Mouse (Mus musculus) lung, postnatal 25 days (tissue): ENCODE data around the gene Pdcd10.

Experiments used
- DNase-seq: peaks from one replicate; pipeline ENCODE4 v3.0.0; 2022; ENCODE audit warnings: low spot score

Pdcd10 gene

DNA sequence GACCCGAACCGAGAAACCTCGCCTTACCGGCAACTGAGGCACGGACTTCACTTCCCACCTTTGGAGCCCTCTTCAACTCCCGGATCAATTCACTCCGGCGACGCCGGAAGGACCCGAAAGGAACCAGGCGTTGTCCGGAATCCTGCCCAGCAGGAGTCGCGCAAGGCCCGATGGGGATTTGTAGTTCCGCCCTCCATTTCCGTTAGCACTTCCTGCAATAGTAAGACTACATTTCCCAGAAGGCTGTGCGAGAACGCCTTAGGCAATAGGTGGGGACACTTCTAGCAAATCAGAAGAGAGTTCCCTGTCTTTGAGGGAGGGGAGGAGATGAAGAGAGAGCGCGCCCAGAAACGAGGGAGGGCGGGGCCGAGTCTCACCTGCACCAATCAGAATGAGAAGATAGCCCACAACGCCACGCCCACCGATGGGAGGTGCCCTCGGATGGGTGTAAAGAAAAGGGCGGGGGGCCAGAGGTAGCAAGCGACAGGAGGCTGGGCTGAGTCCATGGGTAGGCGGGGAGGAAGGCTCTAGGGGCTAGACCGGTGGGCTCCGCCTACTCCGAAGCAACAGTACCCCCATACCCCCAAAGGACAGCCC, at the start of gene Pdcd10:
Pdcd10 (minus strand) TSS at position 162 of the 597 bp plus-strand sequence.
- peak; percentile 100 for DNase-seq

DNA sequence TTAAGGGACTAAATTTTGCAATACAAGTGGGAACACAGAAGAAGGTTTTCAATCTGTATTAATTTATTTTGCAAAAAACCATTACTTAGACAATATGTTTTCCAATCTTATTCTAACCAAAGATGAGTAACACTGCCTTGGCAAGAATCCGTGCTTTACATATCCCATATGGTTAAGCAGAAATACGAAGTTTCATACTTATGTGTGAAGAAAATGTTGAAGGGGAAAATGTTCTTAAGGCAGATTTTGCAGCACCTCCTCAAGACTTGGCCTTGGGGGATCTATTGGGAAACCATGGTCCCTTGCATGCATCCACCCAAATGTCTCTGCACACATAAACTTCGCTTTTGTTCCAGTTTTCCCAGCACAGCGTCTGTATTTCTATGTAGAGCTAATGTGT, 28.2 kb upstream of the Pdcd10 start:
- DNase-seq: no peak

DNA sequence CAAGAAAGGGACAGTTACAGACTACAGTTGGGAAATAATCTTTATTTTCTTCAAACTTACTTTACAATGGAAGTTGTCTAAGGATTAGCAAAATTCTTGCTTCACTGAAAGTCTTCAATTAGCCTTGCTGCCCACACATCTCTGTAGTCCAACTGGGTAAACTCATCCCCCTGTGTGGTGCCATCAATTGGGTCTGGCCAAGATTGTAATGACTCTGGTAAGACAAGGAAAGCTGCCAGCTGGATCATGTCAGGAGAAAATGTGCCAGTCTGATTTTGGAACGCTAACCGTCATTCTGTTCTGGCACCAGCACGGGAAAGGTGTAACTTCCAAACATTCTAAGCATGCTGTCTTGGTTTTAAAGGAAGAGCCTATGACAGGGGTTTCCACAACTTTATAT, 26.6 kb upstream of the Pdcd10 start:
- DNase-seq: no peak

DNA sequence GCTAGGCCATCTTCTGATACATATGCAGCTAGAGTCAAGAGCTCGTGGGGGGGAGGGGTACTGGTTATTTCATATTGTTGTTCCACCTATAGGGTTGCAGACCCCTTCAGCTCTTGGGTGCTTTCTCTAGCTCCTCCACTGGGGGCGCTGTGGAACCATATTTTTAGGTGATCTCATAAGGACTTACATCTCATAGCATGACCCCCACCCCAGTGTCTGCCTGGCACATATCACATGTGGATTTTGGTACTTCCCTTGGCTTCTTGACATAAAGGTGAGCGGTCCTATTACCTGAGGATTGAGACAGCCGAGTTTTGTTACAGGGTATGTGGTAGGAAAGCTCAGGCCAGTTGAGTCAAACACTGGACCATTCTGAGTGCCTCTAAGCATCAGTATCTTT, 22.7 kb upstream of the Pdcd10 start:
- peak; percentile 8 for DNase-seq

DNA sequence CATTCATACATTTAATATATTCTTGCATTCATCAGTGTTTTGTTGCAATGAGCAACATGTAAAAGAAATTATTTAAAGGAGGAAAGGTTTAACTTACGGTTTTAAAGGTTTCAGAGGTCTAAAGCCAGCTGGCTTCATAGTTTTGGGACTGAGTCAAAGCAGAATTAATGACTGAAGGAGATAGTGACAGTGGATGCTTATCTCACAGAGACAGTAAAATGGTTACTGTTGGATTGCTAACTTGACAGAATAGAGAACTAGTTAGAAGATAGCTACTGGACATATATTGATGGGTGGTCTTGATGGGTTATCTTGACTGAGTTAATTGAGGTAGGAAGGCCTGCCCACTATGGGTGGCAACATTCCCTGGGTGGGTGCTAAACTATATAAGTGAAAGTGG, 18.9 kb upstream of the Pdcd10 start:
- no peak for DNase-seq

DNA sequence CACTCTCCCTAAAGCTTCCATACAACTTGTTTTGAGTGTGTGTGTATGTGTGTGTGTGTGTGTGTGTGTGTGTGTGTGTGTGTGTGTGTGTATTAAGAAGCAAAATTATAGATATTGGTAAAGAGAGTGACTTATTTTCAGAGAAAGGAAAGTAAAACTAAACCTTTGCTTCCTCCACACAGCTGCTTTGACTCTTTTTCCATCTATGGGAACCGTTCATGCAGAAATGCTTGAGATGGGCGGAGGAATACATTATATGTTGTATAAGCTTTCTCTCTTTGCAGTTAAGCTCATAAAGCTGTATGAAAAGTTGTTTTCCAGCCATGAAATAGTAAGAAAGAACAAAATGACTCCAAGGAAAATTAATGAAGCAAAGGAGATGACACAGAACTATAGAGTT, 17.4 kb upstream of the Pdcd10 start:
- no peak for DNase-seq

DNA sequence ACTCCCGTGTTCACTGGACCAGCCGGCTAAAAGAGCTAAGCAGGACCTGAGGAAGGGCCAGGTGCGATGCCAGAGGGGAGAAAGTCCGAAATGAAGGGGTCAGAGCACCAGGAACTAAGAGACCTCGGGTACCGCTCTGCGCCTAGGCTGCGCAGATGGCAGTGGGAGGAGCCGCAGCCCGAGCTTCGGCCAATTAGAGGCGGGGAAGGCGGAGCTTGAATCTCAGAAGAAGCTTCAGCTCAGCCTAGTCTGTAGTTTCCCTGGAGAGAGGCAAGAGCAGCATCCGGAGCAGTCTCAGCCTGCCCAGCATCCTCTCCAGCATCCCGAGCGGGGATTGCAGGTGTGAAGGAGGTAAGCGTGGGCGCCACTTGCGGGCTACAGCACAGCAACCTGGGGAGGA, 636 bp upstream of the Pdcd10 start, which contains the start of gene Serpini1:
Serpini1 (plus strand) TSS at position 256 of the 400 bp plus-strand sequence.
- DNase-seq: peak; percentile 93

DNA sequence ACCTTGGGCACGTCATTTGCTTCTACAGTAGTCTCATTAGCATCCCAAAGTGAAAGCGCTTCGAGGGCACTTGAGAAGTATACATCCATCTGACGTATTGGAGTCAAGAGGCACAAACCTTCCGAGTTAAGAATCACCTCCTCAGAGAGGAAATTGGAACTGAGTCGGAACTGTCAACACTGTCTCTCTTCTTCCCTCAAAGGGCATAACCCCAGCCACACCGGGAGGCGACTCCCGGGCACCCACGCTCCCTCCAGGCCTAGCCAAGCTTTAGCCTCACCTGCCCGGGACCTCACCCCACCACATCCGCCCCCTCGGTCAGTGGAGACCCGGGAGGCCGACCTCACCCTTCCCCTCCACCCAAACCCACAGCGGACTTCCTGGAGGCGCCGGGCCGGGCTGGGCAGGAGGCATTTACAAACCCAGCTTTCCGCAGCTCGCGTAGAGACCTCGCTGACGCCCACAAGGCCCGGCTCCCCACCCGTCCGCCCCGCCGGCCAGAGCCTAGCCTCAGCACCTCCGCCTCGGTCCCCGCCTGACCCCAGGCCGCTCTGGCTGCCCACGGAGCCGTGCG, 448 bp downstream of the Pdcd10 start:
- peak; percentile 47 for DNase-seq

DNA sequence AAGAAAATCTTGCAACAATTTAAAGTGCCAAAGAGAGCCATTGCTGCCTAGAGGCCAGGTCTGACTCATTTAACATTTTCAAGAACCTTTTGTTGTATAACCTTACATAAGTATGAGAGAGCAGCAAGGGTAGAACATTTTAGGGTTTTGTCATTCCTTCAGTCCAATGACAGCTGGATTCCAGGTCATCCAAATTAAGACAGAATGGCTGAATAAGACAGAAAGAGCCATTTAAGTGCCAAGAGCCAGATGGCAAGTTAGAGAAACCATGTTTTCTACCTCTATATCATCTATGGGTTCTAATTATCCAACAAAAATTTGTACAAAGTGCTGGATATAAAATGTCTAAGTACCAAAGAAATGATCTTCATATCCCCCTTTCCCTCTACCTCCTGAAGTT, 5.4 kb downstream of the Pdcd10 start:
- no peak for DNase-seq

DNA sequence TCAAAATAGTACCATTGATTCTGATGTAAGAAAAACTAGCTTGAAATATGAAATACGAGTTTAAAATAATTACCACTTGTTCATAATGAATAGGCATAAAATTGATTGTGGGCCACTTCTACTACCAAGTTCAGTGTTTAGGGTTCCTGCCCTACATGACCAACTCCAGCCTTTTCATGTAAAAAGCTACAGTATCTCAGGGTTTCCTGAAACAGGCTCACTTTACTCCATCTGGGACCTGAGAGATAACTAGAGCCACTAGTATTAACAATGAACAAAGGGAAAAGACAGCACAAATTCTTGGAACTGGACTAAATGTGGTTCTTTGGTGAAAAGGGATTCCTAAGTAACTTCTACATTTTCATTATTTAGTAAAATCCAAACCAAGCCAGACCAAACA, 12.4 kb downstream of the Pdcd10 start:
- DNase-seq: no peak

DNA sequence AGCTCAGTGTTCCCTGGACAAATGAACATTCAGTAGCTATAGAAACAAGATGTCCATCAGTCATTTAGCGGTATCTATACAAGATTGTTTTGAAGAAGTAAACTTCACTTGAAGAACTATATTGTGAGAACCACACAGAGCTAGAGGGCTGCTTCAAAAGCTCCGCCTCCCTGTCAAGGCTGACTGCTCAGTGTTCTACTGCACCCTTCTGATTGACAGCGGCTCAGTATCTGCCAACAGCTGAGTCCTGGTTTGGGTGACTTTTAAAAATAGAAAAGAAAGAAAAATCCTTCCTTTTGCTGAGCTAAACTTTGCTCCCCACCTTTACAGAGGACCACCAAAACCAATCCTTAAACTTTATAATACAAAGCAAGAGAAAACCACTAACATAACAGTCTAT, 13.8 kb downstream of the Pdcd10 start:
- no peak for DNase-seq

DNA sequence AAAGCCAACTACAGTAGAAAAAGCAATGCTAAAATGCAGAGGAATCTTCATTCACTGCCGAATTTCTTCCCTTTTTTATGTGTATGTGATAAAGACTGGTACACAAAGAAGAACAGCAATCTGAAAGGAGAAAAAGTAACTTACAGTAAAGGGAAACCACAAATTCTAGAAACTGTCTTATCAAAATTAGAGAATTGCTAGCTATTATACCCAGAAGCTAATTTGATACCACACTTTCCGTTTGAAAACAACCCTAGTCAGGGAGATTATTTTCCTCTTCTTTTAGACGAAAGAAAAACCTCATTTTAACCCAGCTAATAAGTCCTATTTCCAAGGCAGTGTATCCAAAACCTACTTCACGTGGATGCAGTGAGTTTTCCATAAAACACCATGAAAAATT, 15.4 kb downstream of the Pdcd10 start:
- DNase-seq: no peak

DNA sequence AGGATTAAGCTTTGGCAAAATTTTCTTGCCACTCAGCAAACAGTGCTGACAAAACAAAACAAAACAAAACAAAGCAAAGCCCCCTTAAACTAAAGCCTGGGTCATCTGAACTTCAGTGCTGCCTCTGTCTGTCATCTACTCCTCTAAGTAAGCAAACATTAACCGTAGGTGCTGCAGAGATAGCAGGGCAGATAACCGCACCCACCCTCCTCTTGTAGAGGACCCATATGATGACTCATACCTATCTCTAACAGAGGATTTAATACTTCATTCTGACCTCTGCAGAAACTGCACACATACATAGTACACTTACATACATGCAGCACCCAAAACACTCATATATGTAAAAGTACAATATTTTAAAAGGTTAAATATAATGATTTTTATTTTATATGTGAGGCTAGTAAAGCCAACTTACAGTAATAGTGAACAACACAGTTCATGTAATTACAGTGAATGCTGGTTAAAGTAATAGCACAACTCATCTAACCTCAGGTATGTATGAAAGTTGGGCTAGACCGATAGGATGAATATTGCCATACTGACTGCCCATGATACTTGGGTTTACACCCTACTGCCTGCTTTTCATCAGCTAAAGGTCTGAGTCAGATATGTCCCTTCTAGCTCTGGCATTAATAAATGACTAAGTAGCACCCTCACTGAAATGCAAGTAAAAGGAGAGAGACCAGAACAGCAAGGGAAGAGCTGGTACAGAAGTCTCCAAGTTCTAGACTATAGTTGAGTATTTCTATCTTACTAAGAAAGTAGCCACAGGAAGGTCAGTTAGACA, 22.4 kb downstream of the Pdcd10 start:
- DNase-seq: no peak

DNA sequence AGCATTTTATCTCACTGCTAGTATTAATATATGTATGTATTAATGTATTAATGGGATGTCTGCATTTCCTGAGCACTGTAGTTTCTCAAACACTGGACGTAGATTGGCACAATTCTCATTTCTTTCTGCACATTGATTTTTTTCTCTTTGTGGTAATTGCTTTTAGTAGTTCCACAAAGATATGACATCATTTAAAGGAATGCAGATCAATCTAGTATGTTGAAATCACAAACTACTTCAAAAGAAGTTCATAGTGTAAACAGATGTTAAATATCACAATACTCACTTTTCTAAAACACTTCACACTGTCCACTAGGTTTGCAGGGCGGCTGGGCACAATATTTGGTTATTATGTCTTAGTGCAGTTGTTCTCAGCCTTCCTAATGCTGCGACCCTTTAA, 25.6 kb downstream of the Pdcd10 start:
- no peak for DNase-seq

DNA sequence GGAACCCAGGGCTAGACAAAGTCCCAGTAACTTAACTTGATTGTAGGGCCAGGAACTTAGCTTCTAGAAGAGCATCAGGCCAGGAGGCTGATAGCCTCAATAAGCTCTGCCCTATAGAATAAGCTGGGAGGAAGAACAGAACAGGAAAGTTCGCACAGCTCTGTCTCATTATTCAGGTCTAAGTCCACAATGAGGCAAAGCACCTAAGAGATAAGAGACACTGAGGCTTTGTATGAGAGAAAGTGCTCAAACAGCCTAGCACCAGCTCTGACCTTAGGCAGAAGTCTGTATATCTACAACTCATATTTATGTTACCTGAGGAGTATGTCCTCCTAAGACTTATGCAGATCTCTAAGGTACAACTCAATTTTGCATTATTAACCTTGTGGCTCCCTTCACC, 34.1 kb downstream of the Pdcd10 start:
- DNase-seq: no peak

DNA sequence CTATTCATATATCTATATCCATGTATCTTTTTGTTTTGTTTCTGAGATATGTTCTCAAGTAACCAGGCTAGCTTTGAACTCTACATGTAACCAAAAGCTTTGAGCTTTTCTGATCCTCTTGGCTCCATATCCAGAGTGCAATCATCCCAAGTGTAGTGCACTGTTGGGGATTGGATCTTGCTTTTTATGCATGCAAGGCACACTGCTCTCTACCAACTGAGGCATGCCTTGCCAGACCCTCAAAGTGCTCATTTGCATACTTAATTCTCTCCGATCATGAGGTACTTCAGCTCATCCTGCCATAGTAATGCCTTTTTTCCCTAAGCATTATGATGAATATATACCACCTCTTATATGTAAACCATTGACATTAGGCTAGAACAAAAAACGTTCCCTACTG, 35.3 kb downstream of the Pdcd10 start:
- DNase-seq: no peak

DNA sequence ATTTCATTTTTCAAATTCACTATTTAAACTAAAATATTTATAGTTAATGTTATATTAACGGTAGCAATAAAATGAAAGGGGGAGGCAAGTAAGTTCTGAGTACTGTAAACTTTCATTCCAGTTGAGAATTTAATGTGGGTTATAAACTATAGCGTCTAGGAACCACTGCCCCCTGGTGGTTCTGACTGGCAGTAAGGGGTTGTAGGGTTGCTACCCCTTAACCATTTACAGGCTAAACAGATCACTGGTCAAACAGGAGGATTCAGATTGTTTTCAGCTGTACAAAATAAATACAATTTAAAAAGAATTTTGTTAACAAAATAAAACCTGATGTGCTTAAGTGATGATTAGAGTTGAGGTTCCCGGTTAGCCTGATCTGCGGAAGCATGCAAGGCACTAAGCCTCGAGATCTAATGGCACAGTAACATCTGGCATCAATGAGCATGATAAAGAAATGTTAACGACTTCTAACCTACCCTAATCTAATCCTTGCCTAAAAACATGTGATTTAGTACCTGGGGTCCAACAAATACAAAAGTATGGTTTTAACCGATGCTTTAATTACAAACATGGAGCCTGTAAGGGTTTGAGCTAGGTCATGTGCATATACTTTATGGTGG, 38.9 kb downstream of the Pdcd10 start:
- peak; percentile 43 for DNase-seq

DNA sequence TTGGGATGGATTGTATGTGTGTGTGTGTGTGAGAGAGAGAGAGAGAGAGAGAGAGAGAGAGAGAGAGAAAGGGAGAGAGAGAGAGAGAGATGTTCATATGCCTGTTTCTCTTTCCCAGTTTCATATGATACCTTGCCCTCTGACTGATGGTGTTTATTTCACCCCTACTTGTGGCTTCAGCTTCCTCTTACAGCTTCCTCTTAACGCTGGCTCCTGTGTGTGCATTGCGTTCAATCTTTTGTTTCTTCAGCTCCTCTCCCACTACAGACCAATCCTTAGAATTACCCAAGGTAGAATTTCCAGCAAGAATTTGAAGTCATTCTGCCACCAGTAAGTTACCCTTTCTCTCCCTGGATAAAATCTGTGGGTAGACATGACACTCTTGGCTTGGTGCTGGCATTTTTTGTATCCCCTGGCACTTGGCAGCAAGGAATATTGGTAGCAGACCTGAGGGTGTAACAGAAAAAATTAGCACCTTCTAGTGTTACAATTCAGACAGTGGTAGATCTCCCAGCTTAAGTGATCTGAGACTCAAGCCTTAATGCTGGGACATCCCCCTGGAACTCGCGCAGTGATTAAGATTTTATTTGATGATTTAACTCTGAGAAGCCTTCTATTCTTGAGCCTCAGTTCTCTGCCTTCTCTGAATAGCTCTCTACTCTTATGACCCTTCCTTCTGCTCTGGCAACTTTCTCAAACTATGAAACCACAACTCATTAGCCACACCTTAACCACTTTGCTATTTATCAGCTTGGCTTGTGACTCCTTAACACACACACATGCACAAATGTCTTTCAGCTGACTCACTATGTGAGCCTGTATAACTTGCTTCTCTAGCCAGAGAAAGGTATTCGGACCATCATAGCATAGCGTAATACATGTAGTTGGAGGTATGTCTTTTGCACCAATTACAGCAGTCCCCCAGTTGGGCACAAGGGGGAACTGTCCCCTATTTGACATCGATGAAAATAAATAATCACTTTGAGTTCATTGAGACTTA, 57.4 kb downstream of the Pdcd10 start:
- DNase-seq: peak; percentile 22

DNA sequence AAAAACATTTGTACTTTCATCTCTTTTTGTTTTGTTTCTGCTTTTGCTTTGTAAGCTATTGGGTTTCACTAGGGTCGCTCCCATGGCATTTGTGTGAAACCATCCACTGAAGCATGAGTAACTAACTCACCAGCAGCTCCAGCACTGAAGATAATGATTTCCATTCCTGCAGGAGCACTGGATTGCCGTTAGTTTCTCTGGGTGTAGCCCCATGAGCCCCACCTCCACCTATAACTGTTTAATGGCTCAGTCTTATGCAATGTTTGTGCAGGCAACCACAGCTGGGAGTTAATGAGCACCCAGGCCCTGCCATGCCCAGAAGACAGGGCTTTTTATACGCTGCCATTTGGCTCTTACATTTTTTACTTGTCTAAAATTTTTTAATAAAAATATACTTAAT, 63.7 kb downstream of the Pdcd10 start:
- no peak for DNase-seq

DNA sequence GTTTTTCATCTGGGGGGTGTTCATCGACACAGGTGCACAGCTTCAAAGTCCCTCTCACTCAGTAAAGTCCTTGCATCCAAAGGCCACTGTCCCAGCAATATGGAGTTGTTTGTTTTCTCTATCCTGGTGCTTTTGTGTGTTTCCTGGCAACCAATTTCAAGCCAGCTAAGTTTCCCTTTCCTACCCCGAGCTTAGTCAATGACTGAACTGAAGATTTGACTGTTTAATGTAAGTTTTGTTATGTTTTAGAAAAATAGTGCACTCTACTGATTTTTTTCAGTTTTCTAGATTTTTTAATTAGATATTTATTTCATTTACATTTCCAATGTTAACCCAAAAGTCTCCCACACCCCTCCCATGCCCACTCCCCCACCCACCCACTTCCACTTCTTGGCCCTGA, 74.6 kb downstream of the Pdcd10 start, which contains the start of gene Wdr49:
Wdr49 (minus strand) TSS at position 101 of the 400 bp plus-strand sequence.
- DNase-seq: no peak

DNA sequence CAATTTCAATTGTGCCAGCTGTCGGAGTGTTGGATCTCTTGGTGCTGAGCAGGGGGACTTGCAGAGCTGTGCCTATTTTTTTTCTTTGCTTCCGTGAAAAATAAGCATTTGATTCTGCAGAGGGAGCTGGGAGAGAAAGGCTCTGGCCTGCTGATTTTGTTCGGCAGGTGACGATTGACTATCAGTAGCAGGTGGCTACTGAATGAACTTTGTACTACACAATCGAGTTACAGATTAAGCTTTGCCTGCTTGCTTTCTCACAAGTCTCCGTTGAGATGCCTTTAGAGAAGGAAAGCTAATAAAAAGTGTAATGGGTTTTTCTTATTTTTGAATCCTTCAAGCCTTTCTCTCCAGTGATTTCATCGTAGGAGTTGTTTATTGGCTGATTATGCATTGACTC, 81.5 kb downstream of the Pdcd10 start:
- DNase-seq: no peak

DNA sequence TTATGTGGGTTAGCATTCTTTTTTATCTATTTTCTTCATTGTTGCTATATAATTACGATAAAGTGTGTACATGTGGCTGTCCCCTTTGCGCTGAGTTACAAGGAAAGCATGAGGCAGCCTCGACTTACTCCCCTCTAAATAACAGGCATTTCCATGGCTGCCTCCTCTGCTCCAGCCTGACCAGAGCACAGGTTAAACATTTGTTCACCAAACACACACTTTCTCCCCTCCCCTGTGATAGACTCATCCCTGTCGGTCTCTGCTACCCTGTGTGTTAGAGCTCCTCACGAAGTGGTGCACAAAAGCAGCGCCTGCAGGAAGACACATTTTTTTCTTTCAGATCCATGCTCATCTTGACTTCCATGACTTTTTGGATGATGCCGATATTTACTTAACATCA, 82.0 kb downstream of the Pdcd10 start:
- no peak for DNase-seq
